Mouse (Mus musculus) gastrocnemius, postnatal 36 days (tissue): ENCODE data around the gene Sdc3. TPM values are rescaled to one million over a fixed set of nuclear protein-coding genes. Genes with fewer than 3 reads are reported as not detected.

ENCODE experiments used
- DNase-seq, 2 experiments: peaks; one replicate each; pipeline ENCODE4 v3.0.0; 2022
- intact Hi-C: fragments of 180-260 bp; cut with DNase I; formaldehyde crosslinking; loops from one replicate; pipeline ENCODE4 v1.15.1; 2025
- total RNA-seq, 2 experiments: library from RNA; stranded (reverse); gene quantifications; 2 replicates each; pipeline ENCODE4 v1.2.3; 2021

Gene Sdc3
- total RNA-seq, 2 experiments from 2014 or later = 8.4 to 14.2 TPM

- intact Hi-C loops = no loop called here
- DNase-seq = no peak
Measured at GRCm38 (mm10) chr4:130814742-130815330, 22.5 kb downstream of the Sdc3 start.

- intact Hi-C loops = no loop called here
- DNase-seq = no peak
Measured at GRCm38 (mm10) chr4:130815860-130816259, 23.5 kb downstream of the Sdc3 start.

DNA sequence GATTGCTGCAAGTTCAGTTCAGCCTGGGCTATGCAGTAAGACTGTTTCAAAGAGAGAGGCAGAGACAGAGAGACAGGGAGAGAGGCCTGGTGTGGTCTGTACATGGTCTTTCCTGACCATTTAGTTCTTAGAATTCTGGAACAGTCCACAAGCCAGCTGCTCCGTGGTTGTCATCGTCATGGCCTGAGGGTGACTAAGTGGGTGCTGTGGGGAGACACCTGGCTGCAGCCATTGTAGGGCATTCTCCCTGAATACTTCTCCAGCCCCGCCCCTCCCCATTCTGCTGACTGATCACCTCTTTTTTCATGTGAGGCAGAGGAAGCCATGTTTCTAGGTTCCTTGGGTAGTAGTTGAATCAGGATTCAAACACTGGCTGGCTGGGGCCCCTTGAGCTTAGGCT lies 27.5 kb downstream of the Sdc3 start:
- DNase-seq = no peak
- intact Hi-C loops = no loop called here

- no peak for DNase-seq
- intact Hi-C loops = no loop called here
Measured at GRCm38 (mm10) chr4:130820594-130821255, 28.4 kb downstream of the Sdc3 start.

DNA sequence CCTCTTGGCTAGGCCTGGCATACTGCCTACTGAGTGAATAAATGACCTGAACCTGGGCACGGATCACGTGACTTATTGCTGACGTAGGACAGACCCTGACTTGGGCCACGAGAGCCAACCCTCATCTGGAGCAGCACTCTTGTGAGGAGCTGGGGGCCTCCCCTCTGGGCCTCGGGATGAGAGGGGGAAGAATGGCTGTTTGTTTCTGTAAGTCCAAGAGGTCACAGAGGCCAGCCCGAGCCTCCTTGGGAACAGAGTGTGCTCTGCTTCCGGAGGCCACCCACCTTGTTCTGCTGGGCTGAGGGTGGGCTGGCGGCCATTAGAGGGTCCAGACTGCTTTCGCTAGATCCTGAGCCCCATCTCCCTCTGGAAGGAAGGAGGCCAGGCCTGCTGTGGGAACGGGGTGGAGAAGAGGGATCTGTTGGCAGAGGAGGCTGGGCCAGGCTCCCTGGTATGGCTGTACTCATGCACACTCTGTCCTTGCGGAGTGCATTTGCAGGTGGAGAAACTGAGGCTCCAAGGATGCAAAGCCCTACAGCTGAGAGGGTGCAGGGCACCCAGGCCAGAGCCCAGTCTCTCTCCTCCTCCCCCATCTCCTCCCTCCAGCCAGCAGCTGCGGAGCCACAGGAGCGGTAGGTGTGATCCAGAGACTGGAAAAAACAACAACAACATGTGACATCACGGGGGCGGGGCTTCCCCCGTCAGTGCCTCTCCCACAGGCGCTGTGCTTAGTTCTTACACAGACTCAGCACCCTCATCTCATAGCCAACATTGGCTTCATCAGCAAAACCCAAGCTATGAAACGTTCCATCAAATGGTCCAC lies 36.7 kb downstream of the Sdc3 start:
- DNase-seq = peak; percentile 35 to 51
- intact Hi-C loops = no loop called here

GRCm38 (mm10) chr4:130834122-130834521 lies 41.8 kb downstream of the Sdc3 start:
- peak in 1 of 2 experiments; percentile 1 for DNase-seq
- intact Hi-C loops = no loop called here

- intact Hi-C loops = loop anchor here (5.0 kb wide), 1 partner anchor 38 kb away; no protein-coding TSS in a partner anchor
- peak in 1 of 2 experiments; percentile 4 for DNase-seq
Measured at GRCm38 (mm10) chr4:130835550-130835949, 43.2 kb downstream of the Sdc3 start.

GRCm38 (mm10) chr4:130836281-130837061 lies 44.1 kb downstream of the Sdc3 start:
- intact Hi-C loops = loop anchor here (5.0 kb wide), 1 partner anchor 39 kb away; no protein-coding TSS in a partner anchor
- DNase-seq = peak in 1 of 2 experiments; percentile 3

DNA sequence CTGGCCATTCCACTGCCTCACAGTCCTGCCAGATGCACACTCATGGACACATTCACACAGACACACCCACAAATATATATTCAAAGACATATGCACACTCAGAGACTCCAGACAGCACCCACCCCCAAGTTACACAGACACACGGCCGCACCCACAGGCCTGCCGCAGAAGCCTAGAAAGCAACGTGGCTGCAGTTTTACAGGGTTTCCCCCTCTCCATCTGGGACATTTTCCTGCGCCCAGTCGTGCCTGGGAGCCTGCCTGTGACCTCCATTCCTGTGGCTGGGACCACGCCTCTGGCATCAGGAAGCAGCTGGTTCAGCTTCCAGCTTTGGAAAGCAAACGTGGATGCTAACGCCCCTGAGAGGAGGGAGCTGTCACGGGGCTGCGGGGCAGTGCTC lies 46.2 kb downstream of the Sdc3 start:
- DNase-seq = no peak
- intact Hi-C loops = loop anchor here (5.0 kb wide), 1 partner anchor 41 kb away; no protein-coding TSS in a partner anchor

DNA sequence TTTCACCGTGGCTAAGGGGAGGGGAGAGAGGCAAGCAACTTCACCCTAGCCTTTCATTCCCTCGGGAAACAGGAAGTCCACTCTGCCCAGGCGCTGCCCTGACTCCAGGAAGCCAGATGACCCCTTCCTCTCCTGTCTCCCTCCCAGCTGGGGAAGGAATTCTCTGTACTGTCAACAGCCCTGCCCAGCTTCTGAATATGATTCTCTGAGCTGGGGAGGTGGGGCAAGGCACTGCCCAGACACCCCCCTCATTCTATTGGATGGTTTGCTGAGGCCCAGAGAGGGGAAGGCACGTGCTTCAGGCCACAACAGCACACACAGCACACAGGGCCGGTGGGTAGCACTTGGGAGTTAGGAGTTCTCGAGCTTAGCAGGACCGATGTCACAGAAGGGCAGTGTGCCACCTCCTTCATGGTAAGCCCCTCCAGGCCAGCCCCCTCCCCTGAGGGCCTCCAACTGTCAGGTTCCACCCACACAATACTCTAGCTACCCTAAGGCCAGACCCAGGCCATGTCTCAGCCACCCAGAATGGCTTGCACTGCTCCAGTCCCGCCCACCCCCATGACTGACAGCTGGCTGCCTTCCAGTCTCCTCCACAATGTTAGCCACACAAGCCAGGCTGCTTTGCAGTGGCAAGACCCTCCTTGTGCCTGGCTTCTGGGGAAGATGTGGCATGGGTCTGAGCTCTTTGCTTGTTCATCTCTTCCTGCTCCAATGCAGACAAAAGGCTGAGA lies 48.9 kb downstream of the Sdc3 start:
- peak in 1 of 2 experiments; percentile 7 for DNase-seq
- intact Hi-C loops = no loop called here

- no peak for DNase-seq
- intact Hi-C loops = no loop called here
Measured at GRCm38 (mm10) chr4:130848814-130849213, 56.5 kb downstream of the Sdc3 start.

DNA sequence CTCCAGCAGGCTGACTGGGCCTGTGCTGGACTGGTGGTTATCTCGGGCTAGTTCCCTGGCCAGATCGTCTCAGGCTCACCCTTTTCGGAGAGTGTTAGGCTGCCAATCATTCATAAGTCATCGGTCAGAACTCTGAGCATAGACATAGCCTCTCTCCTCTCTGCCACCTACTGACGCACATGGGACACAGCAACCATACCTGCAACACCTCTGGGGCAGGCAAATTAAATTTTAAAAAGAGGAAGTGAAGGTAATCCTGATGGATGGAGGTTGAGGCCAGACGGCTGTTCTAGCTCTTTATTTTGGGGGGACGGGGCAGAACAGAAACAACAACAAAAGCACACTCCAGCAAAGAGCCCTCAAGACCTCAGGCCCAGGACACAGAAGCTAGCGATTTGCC lies 65.3 kb downstream of the Sdc3 start:
- DNase-seq = no peak
- intact Hi-C loops = no loop called here

GRCm38 (mm10) chr4:130858880-130859279 lies 66.5 kb downstream of the Sdc3 start:
- intact Hi-C loops = no loop called here

GRCm38 (mm10) chr4:130859467-130859866 lies 67.1 kb downstream of the Sdc3 start:
- intact Hi-C loops = no loop called here
- no peak for DNase-seq

More at GRCm38 (mm10) chr4:130858880-130859279, 66.5 kb downstream of the Sdc3 start:
- DNase-seq = no peak

DNA sequence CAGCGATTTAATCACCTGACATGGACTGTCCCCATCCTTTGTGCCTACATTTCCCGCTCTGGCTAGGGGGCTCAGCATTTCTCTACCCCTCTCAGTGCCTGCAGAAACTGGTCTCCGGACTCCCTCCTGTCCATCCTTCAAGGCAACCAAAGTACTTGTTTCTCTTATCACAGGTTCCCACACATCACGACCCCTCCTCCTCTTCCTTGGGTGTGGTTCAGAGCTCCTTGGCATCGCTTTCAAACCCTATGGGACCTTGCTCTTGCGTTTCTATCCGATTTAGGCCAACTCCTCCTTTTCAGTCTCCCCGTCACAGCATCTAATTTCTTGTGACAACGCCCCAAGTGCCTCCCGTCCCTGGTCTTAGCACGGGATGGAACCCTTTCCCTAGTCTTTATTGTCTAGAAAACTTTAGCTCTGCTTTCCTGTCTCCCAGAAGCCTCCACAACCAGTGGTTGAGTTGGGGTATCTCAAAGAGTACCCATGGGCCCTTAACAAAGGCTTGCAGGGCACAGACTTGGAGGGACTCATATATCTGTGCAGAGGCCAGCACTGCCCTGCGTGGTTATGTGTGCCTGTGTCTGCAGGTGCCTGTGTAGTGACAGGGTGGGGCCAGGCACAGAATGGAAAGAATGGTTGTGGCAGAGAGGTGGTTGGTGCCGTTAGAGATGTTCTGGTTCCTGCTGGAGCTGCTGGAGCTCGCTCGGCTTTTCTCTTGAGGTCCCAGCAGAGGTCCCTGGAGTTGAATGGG lies 68.7 kb downstream of the Sdc3 start:
- intact Hi-C loops = no loop called here
- DNase-seq = no peak

- peak in 1 of 2 experiments; percentile 32 for DNase-seq
- intact Hi-C loops = no loop called here
Measured at GRCm38 (mm10) chr4:130861653-130862208, 69.4 kb downstream of the Sdc3 start.

GRCm38 (mm10) chr4:130862538-130862937 lies 70.2 kb downstream of the Sdc3 start:
- intact Hi-C loops = no loop called here
- DNase-seq = no peak

DNA sequence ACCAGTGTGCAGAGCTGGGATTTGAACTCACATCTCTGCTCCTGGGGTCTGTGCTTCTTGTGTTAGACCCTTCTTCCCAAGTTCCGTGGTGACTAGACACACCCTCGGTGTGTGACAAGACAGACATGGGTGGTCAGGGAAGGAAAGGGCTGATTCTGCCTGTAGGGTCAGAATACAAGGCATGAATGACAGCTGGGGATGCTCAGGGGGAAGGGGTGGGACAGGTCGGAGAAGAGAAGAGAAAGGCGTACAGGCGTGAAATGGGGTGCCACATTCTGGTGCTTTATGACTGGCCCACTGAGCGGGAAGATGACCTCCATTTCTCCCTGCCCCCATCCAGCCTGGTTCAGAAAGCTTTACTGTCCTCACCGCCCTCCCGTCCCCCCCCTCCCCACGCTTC lies 73.1 kb downstream of the Sdc3 start:
- no peak for DNase-seq
- intact Hi-C loops = no loop called here

DNA sequence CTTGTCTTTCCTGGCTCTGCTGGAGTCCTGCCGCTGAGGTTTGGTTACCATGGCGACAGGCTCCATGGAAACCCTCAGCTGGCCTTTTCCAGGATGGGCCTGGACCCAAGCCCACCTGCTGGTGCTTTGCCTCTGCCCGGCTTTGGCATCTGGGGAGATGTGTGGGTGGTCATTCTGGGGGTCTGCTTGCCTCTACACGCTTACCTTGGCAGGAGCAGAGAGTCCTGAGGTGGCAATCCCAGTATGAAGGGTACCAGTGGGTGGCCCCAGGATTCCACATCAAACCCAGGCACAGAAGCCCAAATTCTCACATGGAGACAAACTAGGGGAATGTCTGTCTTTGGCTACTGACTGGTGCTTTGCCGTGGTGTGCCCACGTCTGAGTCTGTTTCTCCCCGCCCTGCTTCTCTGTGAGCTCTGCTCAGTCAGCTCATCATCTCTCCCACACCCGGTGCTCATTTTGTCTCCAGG lies 73.6 kb downstream of the Sdc3 start:
- no peak for DNase-seq
- intact Hi-C loops = no loop called here
